Mouse (Mus musculus): ENCODE results near the gene Susd3.

The Susd3 gene

DNA sequence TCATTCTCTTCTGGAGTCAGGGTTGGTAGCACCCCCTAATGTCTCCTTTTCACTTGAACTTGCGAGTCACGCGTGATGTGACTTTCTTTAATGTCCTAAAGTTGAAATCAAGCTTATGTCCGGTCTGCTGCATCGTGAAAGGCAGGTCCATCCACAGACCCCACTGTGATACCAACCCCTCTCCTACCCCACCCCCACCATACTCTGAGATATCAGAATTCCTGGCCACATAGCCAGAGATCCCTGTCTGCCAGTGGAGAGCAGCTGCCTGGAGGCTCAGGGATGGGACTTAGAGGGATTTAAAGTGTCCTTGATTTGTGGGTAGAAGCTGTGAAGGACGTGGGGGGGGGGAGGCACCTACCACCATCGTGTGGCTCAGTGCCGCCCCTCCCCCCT, at the start of gene Susd3:
TSS of gene Susd3 (minus strand) at position 240 of the 396 bp plus-strand sequence.
- no peak for DNase-seq (ENCODE audit: low spot score)

DNA sequence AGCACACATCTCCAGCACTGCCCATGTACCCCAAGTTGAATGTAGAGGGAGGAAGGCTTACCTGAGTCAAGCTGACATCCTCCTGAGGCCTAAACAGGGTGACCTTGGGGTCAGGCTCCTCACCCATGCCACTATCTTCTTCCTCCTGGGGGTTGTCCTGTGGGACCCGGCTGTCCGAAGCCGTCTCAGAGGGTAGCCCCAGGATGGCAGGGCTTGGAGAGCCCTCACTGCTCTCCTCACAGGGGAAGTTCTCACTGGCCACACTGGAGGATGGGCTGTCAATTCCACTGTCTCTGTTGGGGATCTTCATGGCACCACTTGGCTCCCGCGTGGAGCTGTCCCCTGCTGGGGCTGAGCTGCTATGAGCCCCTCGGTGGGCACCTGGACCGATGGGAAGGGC, 47.8 kb upstream of the Susd3 start:
- DNase-seq (ENCODE audit: low spot score): no peak

DNA sequence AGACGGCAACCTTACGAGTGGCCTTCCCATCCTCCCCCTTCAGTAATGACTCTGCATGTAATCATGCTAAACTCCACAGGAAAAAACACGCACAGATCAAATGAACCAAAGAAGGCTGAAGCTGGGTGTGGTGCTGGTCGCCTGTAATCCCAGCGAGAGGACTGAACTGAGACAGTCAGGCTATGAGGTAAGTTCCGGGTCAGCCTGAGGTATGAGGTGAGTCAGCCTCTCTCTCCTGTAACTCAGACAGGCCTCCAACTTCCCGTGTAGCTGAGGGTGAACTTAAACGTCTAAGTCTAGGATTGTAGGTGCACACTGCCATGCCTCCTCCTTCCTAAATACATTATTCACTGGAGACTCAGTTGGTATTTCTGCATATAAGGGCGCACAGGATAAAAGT, 45.6 kb upstream of the Susd3 start:
- DNase-seq (ENCODE audit: low spot score): no peak

GRCm38 (mm10) chr13:49291949-49292348, 43.4 kb upstream of the Susd3 start:
- no peak for DNase-seq (ENCODE audit: low spot score)

DNA sequence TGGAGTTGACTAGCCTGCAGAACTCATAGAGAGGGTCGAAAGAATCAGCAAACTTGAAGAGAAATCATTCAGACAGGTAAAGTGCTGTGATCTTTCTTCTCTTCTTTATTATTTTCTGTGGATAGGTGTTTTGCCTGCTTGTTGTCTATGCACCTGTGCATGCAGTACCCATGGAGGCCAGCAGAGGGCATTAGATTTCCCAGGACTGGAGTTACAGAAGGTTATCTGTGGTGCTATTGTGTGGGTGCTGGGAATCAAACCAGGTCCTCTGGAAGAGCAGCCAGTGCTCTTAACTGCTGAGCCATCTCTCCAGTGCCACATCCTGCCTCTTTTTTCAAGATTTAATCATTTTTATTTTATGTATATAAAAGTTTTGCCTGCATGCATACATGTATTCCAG, 42.9 kb upstream of the Susd3 start:
- DNase-seq (ENCODE audit: low spot score): no peak

DNA sequence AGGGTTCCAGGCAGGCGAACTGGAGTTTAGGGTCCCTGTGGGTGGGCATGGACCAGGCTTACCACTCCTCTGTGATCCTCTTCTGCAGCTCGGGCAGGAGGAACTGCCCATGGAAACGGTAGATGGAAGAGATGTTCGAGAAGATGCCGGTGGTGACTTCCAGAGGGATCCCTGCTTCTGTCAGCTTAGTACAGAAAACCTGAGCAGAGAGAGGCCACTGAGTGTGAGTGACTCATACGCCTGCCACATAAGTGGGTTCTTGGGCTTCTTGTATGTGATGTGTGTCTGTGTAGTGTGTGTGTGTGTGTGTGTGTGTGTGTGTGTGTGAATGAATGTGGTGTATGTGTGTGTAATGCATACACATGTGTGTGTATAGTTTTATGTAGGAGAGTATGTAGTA, 38.7 kb upstream of the Susd3 start:
- no peak for DNase-seq (ENCODE audit: low spot score)

GRCm38 (mm10) chr13:49286750-49287149, 38.2 kb upstream of the Susd3 start:
- no peak for DNase-seq (ENCODE audit: low spot score)

GRCm38 (mm10) chr13:49283686-49284085, 35.2 kb upstream of the Susd3 start:
- no peak for DNase-seq (ENCODE audit: low spot score)

GRCm38 (mm10) chr13:49282168-49282567, 33.7 kb upstream of the Susd3 start:
- no peak for DNase-seq (ENCODE audit: low spot score)

DNA sequence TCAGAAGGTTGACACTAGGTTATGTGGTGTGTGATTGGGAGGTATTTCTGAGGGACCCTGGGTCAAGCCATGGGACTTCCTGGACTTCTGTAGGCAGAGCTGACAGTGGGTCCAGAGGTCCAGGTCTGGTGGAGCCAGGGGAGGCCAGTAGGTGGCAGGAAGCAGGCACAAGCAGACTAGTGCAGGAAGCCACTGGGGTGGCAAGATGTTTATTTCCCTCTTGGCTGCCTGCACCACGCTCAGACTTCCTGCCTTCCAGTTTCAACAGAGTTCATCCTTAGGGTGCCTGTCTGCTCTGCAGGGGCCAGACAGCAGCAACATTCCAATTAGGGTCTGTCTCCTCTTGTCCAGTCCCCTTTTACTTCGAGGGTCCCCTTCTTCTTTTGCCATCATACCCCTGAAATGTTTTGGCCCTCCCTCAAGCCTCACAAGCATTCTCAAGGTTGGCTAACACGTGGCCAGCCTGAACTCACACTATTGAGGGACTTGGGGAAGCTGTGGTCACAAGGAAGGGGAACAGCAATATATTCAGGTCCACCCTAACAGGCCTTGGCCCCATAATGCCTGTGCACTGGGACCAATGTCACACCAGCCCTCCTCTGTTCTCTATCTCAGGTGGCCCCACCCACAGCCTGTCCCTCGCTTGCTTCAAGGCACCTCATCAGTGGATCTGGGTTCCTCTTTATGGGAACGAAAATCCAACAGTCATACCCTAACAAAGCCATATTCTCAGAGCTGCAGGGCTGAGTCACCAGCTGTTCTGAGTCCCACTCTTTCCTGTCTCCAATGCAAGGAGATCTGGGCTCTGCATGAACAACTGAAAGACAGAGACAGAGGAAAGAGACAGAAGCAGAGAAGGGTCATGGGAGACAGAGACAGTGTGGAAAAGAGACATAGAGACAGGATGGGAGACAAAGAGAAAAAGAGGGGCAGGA, 23.6 kb upstream of the Susd3 start:
- DNase-seq (ENCODE audit: low spot score): no peak

DNA sequence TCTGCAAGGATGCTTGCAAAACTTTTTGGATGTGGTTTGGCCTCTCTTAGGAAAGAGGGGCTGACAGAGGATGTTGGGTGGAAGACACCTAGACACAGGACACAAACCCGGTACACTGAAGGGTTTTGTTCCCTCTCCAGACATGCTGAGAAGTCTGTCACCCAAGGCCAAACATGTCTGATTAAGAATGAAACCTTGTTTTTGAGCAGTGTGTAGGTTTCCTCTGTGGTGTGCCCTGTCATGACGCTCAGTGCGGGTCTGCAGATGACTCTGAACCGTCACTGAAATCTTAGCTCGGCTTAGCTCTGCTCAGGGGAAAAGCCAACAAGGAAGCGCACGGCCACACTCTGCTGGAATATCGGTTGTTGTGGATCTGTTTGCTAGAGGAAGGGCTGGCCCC, 22.0 kb upstream of the Susd3 start:
- DNase-seq (ENCODE audit: low spot score): no peak

GRCm38 (mm10) chr13:49267645-49268044, 19.1 kb upstream of the Susd3 start:
- DNase-seq (ENCODE audit: low spot score): no peak

DNA sequence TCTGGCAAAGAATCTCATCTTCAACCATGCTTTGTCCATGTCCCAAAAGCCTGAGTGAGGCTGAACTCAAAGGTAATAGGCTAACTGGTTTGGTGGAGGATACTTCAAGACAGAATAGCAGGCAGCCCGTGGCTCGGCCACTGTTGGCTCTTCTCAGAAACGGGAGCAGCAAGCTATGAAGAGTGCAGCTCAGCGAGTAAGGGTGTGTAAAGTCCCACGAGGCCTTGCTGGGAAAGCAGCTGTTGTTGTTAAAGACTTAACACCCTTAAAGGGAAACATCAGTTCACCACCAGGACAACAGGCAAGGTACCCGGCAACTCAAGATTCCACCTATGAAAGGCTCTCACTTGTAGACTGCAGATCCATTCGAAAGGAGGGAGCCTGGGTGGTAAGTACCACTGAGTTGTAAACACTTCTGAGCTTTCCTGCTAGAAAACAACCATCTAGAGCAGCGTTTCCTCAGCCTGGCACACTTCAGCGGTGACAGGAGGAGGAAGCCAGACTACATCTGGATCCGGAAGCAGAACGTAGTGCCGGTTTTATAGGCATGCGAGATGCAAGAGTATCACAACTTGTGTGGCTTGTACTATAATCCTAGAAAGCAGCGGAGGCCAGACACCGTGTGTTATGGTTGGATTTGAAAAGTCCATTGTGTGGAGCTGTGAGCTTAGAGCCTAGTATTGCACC, 11.7 kb upstream of the Susd3 start:
- no peak for DNase-seq (ENCODE audit: low spot score)

GRCm38 (mm10) chr13:49257819-49258313, 9.4 kb upstream of the Susd3 start:
- no peak for DNase-seq (ENCODE audit: low spot score)

- DNase-seq (ENCODE audit: low spot score): no peak
Observed at GRCm38 (mm10) chr13:49252746-49253145, 4.2 kb upstream of the Susd3 start.

DNA sequence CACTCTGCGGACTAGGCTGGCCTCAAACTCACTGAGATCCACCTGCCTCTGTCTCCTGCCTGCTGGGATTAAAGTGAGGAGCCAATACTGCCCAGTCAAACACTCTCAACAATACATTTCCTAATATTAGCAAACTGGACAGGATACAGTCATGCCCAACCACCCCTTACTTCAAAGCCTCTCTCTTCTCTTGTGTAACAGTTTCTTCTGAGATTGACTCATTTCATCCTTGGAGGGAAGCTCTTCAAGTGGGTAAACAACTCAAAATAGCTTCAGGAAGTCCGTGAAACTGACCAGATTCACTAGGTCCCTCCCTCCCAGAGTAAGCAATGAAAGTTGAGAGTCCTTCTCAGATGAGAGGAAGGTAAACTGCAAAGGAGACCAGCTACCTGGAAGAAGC, 3.6 kb upstream of the Susd3 start:
- DNase-seq (ENCODE audit: low spot score): no peak

DNA sequence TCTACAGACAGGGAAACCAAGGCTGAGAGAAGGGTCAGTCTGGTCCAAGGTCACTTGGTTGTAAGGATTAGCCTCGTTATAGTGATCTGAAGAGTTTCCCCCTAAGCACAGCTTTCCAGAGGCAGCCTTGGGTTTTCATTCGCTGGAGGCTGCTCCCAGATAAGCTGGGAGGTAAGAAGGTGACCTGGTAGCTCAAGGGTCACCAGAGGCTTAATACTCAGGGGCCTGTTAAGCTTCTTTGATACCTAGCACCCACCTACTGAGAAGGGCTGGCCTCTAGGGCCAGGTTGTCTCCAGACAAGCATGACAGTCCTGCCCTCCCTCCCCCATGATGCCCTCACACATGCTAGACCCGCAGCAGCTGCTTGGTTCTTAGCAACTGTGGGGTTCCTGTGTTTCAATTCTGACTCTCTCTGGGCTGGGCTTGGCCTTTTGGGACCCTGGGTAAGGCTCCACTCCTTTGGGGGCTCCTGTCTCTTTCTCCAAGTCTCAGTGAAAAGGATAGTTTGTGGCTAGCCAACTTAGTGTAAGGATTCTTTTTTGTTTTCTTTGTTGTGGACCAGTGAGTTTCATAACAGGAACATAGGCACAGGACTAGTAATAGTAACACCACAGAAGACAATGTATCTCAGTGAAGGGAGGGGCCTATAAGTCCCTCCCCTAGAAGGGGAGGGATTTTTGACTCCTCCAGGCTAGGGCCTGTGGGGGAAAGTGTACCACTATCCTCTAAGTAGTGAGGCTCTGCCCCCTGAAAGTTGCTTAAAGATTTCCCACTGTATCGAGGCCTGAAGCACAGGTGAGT, 2.4 kb upstream of the Susd3 start:
- DNase-seq (ENCODE audit: low spot score): no peak

DNA sequence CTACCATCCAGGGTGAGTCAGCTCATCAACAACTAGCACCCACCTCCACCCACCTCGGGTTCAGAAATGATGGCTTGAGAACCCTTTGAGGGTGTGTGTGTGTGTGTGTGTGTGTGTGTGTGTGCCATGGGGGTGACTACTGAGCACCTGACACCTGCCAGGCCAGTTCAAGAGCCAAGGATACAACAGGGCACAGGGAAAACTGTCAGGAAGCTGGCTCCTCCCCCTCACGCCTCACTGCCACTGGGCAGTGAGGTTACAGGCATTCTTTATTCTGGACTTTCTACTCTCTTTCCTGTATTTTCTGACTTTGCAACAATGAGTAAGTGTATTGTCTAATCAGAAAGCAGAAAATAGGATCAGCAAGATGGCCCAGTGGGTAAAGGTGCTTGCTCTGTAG, 1.1 kb upstream of the Susd3 start:
- DNase-seq (ENCODE audit: low spot score): no peak

- no peak for DNase-seq (ENCODE audit: low spot score)
Observed at GRCm38 (mm10) chr13:49248923-49249322, 417 bp upstream of the Susd3 start.

DNA sequence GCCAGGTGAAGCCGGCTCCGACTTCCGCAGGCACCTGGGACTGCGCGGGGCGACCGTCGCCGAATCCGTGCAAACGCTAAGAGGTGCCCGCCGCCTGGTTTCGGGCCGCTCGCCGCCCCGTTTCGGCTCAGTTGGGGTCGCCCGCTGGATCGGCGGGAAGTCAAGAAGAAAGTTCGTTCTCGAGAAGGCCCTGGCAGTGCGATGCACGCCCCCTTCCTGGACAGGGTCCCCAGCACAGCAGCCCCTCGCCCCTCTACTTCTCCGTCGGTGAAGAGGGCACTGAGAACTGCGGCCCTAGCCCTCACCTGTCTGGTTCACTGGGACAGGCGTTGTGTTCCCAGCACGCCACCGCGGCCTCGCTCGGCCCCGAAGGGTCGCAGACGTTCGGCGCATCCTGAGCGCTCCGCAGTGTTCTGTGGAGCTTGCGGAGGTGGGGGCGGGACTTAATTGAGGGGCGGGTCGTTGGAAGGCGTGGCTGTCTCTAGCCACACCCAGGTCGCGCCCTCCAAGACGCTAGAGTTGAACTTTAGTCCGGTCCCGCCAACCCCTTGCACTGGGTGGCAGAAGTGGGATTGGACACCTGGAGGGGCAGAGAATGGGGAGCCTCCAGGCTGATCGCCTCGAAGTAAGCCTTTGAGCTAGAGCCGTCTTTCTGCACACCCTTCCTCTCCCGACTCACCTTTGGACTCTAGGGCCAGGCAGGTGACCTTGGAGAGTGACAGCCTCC, 603 bp downstream of the Susd3 start:
- DNase-seq (ENCODE audit: low spot score): peak; percentile 87

GRCm38 (mm10) chr13:49247232-49247739, 1.2 kb downstream of the Susd3 start:
- DNase-seq (ENCODE audit: low spot score): peak; percentile 57

All from yolk sac, embryonic 10.5 days (tissue).